Mouse (Mus musculus) liver, embryonic 11.5 days (tissue): Measurements from ENCODE around the gene Sdhb. TPM values are rescaled to one million over a fixed set of nuclear protein-coding genes. Genes with fewer than 3 reads are reported as not detected.

Experiments
- ATAC-seq: fragments of 200-750 bp; cut with Nextera tagmentation; replicated peaks from 2 replicates; pipeline ENCODE4 v1.8.0; 2017; ENCODE audit warnings: moderate number of reproducible peaks, mild to moderate bottlenecking, moderate TSS enrichment, moderate library complexity; ENCODE audit not compliant: low FRiP score
- DNase-seq: peaks from one replicate; pipeline ENCODE4 v3.0.0-alpha.2; 2017; ENCODE audit warnings: low spot score
- H3K27ac ChIP-seq: fragments of 300-500 bp; sonication (generic); 2 replicates; pipeline ENCODE4 v1.5.1; 2014; ENCODE audit warnings: mild to moderate bottlenecking, low read depth, low read length, control low read depth
- H3K27me3 ChIP-seq: fragments of 300-500 bp; sonication (generic); replicated peaks from 2 replicates; pipeline ENCODE4 v1.6.1; 2014; ENCODE audit warnings: low read length, mixed read lengths; ENCODE audit not compliant: control insufficient read depth, insufficient read depth
- H3K36me3 ChIP-seq: fragments of 300-500 bp; sonication (generic); 2 replicates; pipeline ENCODE4 v1.6.1; 2014; ENCODE audit warnings: mild to moderate bottlenecking, low read length, moderate library complexity, mixed read lengths; ENCODE audit not compliant: control insufficient read depth, insufficient read depth
- H3K4me1 ChIP-seq: fragments of 300-500 bp; sonication (generic); replicated peaks from 2 replicates; pipeline ENCODE4 v1.6.1; 2014; ENCODE audit warnings: low read length, mixed read lengths; ENCODE audit not compliant: control insufficient read depth, insufficient read depth
- H3K4me2 ChIP-seq: fragments of 300-500 bp; sonication (generic); 2 replicates; pipeline ENCODE4 v1.6.1; 2014; ENCODE audit warnings: mild to moderate bottlenecking, control low read depth, moderate library complexity
- H3K4me3 ChIP-seq: fragments of 300-500 bp; sonication (generic); 2 replicates; pipeline ENCODE4 v1.5.1; 2014; ENCODE audit warnings: low read depth, low read length, control low read depth
- H3K9ac ChIP-seq: fragments of 300-500 bp; sonication (generic); 2 replicates; pipeline ENCODE4 v1.6.1; 2014; ENCODE audit warnings: low read depth, low read length, control low read depth
- H3K9me3 ChIP-seq: fragments of 300-500 bp; sonication (generic); 2 replicates; pipeline ENCODE4 v1.6.1; 2016; ENCODE audit warnings: low read length, inconsistent platforms, mixed read lengths; ENCODE audit not compliant: control insufficient read depth
- WGBS: fragments of 180-500 bp; shearing (Covaris S2); extraction: QIAGEN DNeasy Blood & Tissue Kit; methylation state at CpG from one replicate; pipeline ENCODE4 v1.1.7; 2014; 5-methylcytosine and 5-hydroxymethylcytosine counted together
- polyA plus RNA-seq: library from polyadenylated mRNA; unstranded; fragments of >200 nt; fragmentation: Nextera tagmentation; extraction: Ambion mirVana; gene quantifications from 2 replicates; pipeline ENCODE4 v1.2.1, GENCODE M21; 2014

The Sdhb gene
- polyA plus RNA-seq, 1 experiment from 2014 or later: 339 TPM

DNA sequence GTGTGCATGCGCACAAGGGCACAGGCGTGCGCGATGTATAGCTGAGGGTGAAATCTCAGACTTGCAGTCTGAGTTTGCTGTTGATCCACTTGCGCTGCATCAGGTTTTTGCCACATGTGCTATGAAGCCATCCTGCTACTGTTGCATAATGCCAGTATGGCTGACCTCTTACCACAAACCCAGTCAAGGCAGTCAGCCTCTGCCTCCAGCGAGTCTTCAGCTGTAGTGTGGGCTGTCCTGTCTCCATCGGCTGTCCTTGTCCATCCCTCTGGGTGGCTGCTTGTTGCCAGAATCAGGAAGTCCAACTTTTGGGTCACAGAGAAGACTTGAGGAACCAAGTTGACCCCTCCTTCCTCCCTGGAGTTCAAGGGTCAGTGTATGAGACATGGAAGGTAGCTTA lies 14.4 kb downstream of the Sdhb start:
- DNase-seq: no peak
- H3K27ac ChIP-seq: no peak overlapping the region
- no peaks in the 10 kb centered on the region for H3K9me3 ChIP-seq
- no peak overlapping the region for H3K9ac ChIP-seq
- no peak overlapping the region for H3K4me2 ChIP-seq
- H3K27me3 ChIP-seq: no peaks in the 10 kb centered on the region
- WGBS: 87% methylated on average over 7 of the region's 7 CpGs
- no peak for ATAC-seq
- peaks cover 10% of the 10 kb centered on the region for H3K4me1 ChIP-seq
- peaks cover 60% of the 10 kb centered on the region for H3K36me3 ChIP-seq
- no peak overlapping the region for H3K4me3 ChIP-seq

DNA sequence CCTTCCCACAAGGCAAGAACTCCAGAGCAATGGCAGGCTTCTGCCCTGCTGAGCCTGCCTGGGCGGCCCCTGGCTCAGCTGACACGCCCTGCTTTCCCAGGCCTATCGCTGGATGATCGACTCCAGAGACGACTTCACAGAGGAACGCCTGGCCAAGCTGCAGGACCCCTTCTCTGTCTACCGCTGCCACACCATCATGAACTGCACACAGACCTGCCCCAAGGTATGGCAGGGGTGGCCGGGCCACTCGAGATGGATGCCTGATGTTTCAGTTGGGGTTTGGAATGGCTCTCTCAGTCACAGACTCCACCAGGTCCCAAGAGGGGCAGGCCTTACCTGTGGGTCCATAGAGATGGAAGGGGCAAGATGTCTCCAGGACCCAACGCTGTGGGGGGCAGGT lies 16.3 kb downstream of the Sdhb start:
- peaks cover 10% of the 10 kb centered on the region for H3K4me1 ChIP-seq
- no peak for DNase-seq
- ATAC-seq: no peak
- no peak overlapping the region for H3K27ac ChIP-seq
- H3K4me2 ChIP-seq: no peak overlapping the region
- 80% methylated on average over 10 of the region's 10 CpGs for WGBS
- no peak overlapping the region for H3K9ac ChIP-seq
- H3K9me3 ChIP-seq: no peaks in the 10 kb centered on the region
- H3K36me3 ChIP-seq: peaks cover 50% of the 10 kb centered on the region
- H3K4me3 ChIP-seq: no peak overlapping the region
- no peaks in the 10 kb centered on the region for H3K27me3 ChIP-seq

DNA sequence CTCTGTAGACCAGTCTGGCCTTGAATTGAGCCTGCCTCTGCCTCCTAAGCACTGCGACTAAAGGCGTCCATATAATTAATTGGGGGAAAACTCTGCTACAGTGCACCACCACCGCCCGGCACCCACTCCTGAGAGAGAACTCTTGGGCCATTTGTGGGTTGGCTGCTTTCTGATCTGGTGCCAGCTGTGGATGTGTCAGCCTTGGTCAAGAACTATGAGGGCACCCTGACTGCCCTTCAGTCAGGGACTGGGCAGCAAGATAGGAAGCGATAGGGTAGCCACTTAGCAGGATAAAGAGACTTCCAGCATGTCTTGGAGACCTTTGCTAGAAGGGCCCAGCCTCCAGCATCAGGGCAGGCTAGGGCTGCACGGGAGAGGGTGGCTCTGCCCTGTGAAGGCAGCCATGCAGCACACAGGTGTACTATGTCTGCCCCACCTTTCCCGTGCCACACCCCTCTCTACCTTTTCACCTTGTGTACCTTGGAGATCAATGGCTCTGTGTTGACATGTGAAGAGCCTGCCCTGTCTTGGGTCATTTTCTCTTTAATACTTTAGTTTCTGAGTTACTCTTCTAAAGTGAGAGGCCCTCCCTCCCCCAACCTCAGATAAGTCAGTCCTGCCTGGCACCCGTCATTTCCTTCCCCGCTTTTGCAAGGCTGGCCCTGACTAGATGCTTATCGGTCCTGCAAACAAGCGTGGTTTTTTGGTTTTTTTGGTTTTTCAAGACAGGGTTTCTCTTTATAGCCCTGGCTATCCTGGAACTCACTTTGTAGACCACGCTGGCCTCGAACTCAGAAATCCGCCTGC lies 17.1 kb downstream of the Sdhb start:
- Histone ChIP-seq H3K27ac (no peak overlapping the region), H3K9ac (no peak overlapping the region), H3K9me3 (no peaks in the 10 kb centered on the region), H3K4me3 (no peak overlapping the region), H3K36me3 (peaks cover 45% of the 10 kb centered on the region), H3K27me3 (no peaks in the 10 kb centered on the region), H3K4me1 (peaks cover 12% of the 10 kb centered on the region), H3K4me2 (peak overlapping the region; percentile 12; the same call in 1 of the 2 replicates)
- ATAC-seq (no peak), DNase-seq (no peak)
- WGBS: 67% methylated on average over 14 of the region's 14 CpGs

DNA sequence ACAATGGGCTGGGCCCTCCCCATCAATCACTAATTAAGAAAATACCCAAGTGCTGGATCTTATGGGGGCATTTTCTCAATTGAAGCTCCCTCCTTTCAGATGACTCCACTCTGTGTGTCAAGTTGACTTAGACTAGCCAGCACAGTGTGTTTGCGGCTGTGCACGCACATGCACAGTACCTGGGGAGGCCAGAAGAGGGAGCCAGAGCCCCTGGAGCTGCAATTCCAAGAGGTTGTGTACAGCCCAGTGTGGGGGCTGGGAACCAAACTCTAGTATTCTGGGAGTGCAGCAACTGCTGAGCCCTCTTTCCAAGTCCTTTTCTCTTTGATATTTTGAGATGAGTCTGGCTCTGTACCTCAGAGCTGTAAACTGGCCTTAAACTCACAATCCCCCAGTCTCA lies 20.6 kb downstream of the Sdhb start:
- DNase-seq: no peak
- Histone ChIP-seq H3K9ac (no peak overlapping the region), H3K27ac (no peak overlapping the region), H3K4me3 (no peak overlapping the region), H3K36me3 (peaks cover 15% of the 10 kb centered on the region), H3K4me2 (no peak overlapping the region), H3K4me1 (peaks cover 21% of the 10 kb centered on the region), H3K9me3 (no peaks in the 10 kb centered on the region), H3K27me3 (no peaks in the 10 kb centered on the region)
- no peak for ATAC-seq
- WGBS: 81% methylated on average over 2 of the region's 2 CpGs

DNA sequence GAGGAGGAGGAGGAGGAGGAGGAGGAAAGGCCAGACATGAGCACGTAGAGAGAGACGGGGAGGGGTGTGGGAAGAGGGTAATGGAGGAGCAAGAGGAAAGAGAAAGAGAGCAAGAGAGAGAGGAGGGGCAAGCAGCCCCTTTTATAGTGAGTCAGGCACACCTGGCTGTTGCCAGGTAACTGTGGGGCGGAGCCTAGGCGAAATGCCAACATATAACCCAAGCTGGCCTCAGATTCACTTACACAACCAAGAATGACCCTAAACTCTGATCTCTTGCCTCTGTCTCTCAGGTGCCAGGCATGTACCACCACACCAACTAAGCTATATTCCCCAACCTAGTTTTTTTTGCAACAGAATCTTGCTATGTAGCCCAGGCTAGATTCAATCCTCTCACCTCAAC lies 21.8 kb downstream of the Sdhb start:
- no peak overlapping the region for H3K9ac ChIP-seq
- whole genome bisulfite sequencing: 61% methylated on average over 4 of the region's 4 CpGs
- H3K4me1 ChIP-seq: peaks cover 21% of the 10 kb centered on the region
- peaks cover 13% of the 10 kb centered on the region for H3K36me3 ChIP-seq
- no peak overlapping the region for H3K4me2 ChIP-seq
- H3K27me3 ChIP-seq: no peaks in the 10 kb centered on the region
- H3K4me3 ChIP-seq: no peak overlapping the region
- DNase-seq: no peak
- H3K9me3 ChIP-seq: no peaks in the 10 kb centered on the region
- no peak for ATAC-seq
- H3K27ac ChIP-seq: peak overlapping the region; percentile 35

DNA sequence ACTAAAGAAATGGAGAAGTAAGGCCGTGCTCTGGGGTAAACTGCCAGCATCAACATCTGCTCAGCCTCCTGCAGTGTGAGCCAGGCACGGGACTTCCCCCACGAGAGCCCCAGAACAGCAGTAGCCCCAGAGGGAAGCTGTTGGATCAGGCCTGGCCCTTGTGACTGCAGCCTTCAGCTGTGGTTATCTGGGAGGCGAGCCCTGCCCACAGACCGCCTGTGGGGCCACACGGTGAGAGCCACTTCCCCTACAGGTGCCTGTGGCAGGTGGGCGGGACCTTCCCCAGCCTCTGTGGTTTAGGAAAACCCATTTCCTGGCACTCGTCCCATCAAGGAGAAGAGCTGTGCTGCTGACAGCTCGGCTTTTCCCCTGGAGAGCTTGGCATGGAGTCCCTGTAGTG lies 22.4 kb downstream of the Sdhb start:
- DNase-seq: no peak

DNA sequence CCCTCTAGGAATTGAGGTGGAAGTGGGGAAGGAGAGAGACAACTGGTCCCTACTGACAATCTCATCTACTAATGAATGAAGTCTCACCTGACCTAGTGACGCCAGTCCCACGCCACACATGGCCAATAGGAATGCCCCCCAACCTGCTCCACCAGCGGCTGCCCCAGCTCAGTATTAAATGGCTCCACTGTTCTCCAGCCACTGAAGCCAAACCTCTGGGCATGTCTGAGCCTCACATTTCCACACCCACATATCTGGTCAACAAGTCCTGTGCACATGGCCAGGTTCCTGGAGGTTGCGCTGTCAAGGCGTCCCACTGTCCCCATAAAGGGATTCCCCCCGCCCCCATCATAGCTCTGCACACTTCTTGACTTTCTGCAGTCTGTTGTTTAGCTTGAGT lies 23.5 kb downstream of the Sdhb start:
- Histone ChIP-seq H3K4me2 (no peak overlapping the region), H3K27me3 (no peaks in the 10 kb centered on the region), H3K9me3 (no peaks in the 10 kb centered on the region), H3K4me3 (no peak overlapping the region), H3K36me3 (peaks cover under 1% of the 10 kb centered on the region; the same call in 1 of the 2 replicates), H3K4me1 (peaks cover 31% of the 10 kb centered on the region), H3K9ac (no peak overlapping the region), H3K27ac (no peak overlapping the region)
- ATAC-seq (no peak), DNase-seq (no peak)
- WGBS: 92% methylated on average over 6 of the region's 6 CpGs

More for the DNA sequence above, 22.4 kb downstream of the Sdhb start:
- peak overlapping the region; percentile 35 for H3K27ac ChIP-seq
- peaks cover 10% of the 10 kb centered on the region for H3K36me3 ChIP-seq
- H3K27me3 ChIP-seq: no peaks in the 10 kb centered on the region
- H3K4me3 ChIP-seq: no peak overlapping the region
- 0 out of 2 replicates have a peak, but pooled peaks have one; percentile 8 for ATAC-seq
- H3K4me2 ChIP-seq: peak overlapping the region; percentile 22
- no peak overlapping the region for H3K9ac ChIP-seq
- H3K9me3 ChIP-seq: no peaks in the 10 kb centered on the region
- H3K4me1 ChIP-seq: peaks cover 21% of the 10 kb centered on the region
- 11% methylated on average over 9 of the region's 9 CpGs for WGBS

DNA sequence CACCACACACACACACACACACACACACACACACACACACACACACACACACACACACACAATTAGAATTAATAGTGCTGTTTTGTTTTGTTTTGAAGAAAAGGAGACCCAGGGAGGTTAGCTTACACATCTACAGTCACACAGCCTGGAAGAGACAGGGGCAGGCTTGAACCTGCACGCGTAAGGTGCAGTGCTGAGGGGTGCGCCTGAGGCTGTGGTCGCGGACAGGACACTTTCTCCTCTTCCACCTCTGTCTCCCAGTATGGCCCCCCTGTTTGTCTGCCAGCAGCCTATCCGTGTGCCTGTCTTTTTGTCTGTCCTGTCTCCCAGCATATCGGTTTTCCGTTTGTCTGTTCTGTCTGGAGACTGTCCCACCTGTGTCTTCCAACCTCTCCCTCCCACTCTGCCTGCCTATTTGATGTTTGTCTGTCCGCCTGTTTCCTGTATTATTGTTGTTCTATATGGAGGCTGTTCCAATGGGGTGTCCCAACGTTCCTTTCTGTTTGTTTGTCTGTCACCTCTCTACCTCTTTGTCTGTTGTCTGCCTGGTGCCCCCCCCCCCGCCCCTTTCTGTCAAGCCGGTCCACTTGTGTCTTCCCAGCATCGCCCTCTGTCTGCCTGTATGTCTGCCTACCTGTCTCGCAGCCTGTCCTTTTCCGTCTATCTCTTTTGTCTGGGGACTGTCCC lies 25.2 kb downstream of the Sdhb start:
- peak overlapping the region; percentile 87 for H3K4me3 ChIP-seq
- H3K27me3 ChIP-seq: no peaks in the 10 kb centered on the region
- H3K36me3 ChIP-seq: no peaks in the 10 kb centered on the region
- DNase-seq (no peak), ATAC-seq (peak; percentile 38)
- no peaks in the 10 kb centered on the region for H3K9me3 ChIP-seq
- 34% methylated on average over 14 of the region's 15 CpGs for WGBS
- no peak overlapping the region for H3K27ac ChIP-seq
- H3K4me2 ChIP-seq: peak overlapping the region; percentile 97
- peak overlapping the region; percentile 78; the same call in 1 of the 2 replicates for H3K9ac ChIP-seq
- H3K4me1 ChIP-seq: peaks cover 31% of the 10 kb centered on the region
